Mouse (Mus musculus) forebrain, embryonic 11.5 days (tissue): ENCODE measurements around the gene Scd3. TPM values are rescaled to one million over a fixed set of nuclear protein-coding genes. Genes with fewer than 3 reads are reported as not detected.
"Not testable (repeated sequence)": the region's sequence is repeated elsewhere in the genome, so short reads cannot be mapped to it uniquely, and the experiment has no call there.

ENCODE experiments used
- ATAC-seq: fragments of 200-750 bp; cut with Nextera tagmentation; replicated peaks from 2 replicates; pipeline ENCODE4 v1.8.0; 2017; ENCODE audit warnings: moderate TSS enrichment; ENCODE audit not compliant: low FRiP score
- DNase-seq: peaks from one replicate; pipeline ENCODE4 v3.0.0-alpha.2; 2017; ENCODE audit warnings: low spot score
- H3K27ac ChIP-seq: fragments of 300-500 bp; sonication (generic); 2 replicates; pipeline ENCODE4 v1.5.1; 2014; ENCODE audit warnings: low read depth, low read length
- H3K27me3 ChIP-seq: fragments of 300-500 bp; sonication (generic); 2 replicates; pipeline ENCODE4 v1.6.1; 2014; ENCODE audit warnings: mild to moderate bottlenecking, low read length, mixed read lengths; ENCODE audit not compliant: control insufficient read depth, insufficient read depth
- H3K36me3 ChIP-seq: fragments of 300-500 bp; sonication (generic); 2 replicates; pipeline ENCODE4 v1.6.1; 2014; ENCODE audit warnings: mild to moderate bottlenecking, low read length, moderate library complexity, mixed read lengths; ENCODE audit not compliant: control insufficient read depth, insufficient read depth
- H3K4me1 ChIP-seq: fragments of 300-500 bp; sonication (generic); replicated peaks from 2 replicates; pipeline ENCODE4 v1.6.1; 2014; ENCODE audit warnings: low read length, mixed read lengths; ENCODE audit not compliant: control insufficient read depth, insufficient read depth
- H3K4me2 ChIP-seq: fragments of 300-500 bp; sonication (generic); 2 replicates; pipeline ENCODE4 v1.6.1; 2014; ENCODE audit warnings: low read depth, mild to moderate bottlenecking, low read length, moderate library complexity, mixed read lengths; ENCODE audit not compliant: severe bottlenecking
- H3K4me3 ChIP-seq: fragments of 300-500 bp; sonication (generic); 2 replicates; pipeline ENCODE4 v1.5.1; 2014; ENCODE audit warnings: low read depth, low read length
- H3K9ac ChIP-seq: fragments of 300-500 bp; sonication (generic); 2 replicates; pipeline ENCODE4 v1.6.1; 2014; ENCODE audit warnings: low read length
- H3K9me3 ChIP-seq: fragments of 300-500 bp; sonication (generic); 2 replicates; pipeline ENCODE4 v1.6.1; 2016; ENCODE audit warnings: low read length, mixed read lengths; ENCODE audit not compliant: control insufficient read depth
- WGBS: fragments of 180-500 bp; shearing (Covaris S2); extraction: QIAGEN DNeasy Blood & Tissue Kit; methylation state at CpG from one replicate; pipeline ENCODE4 v1.1.7; 2014; 5-methylcytosine and 5-hydroxymethylcytosine counted together
- polyA plus RNA-seq: library from polyadenylated mRNA; unstranded; fragments of >200 nt; fragmentation: Nextera tagmentation; extraction: Ambion mirVana; gene quantifications from 2 replicates; pipeline ENCODE4 v1.2.1, GENCODE M21; 2014

Scd3 gene
- polyA plus RNA-seq, 1 experiment from 2014 or later, result 0.49 TPM

- Histone ChIP-seq H3K4me2 (peak overlapping the region; percentile 77; the same call in 1 of the 2 replicates), H3K4me3 (no peak overlapping the region), H3K27me3 (no peaks in the 10 kb centered on the region), H3K4me1 (peaks cover 16% of the 10 kb centered on the region; the same call in 1 of the 2 replicates), H3K9ac (no peak overlapping the region), H3K27ac (no peak overlapping the region), H3K9me3 (no peaks in the 10 kb centered on the region), H3K36me3 (no peaks in the 10 kb centered on the region)
- WGBS, result 36% methylated on average over 11 of the region's 11 CpGs
- ATAC-seq (no peak), DNase-seq (peak; percentile 45)
Measured at GRCm38 (mm10) chr19:44246341-44246911, 43.4 kb downstream of the Scd3 start.

GRCm38 (mm10) chr19:44247281-44248080 lies 44.4 kb downstream of the Scd3 start:
- Histone ChIP-seq H3K9me3 (no peaks in the 10 kb centered on the region), H3K36me3 (no peaks in the 10 kb centered on the region), H3K4me2 (peak overlapping the region; percentile 77), H3K9ac (peak overlapping the region; percentile 64), H3K4me1 (peaks cover 16% of the 10 kb centered on the region; the same call in 1 of the 2 replicates), H3K4me3 (peak overlapping the region; percentile 39), H3K27ac (peak overlapping the region; percentile 85), H3K27me3 (no peaks in the 10 kb centered on the region)
- DNase-seq, result peak; percentile 52
- 2% methylated on average over 25 of the region's 25 CpGs for WGBS
- ATAC-seq, result no peak

- Histone ChIP-seq H3K4me2 (peak overlapping the region; percentile 77), H3K27ac (peak overlapping the region; percentile 85), H3K9me3 (no peaks in the 10 kb centered on the region), H3K9ac (peak overlapping the region; percentile 64), H3K4me1 (peaks cover 16% of the 10 kb centered on the region; the same call in 1 of the 2 replicates), H3K36me3 (no peaks in the 10 kb centered on the region), H3K4me3 (peak overlapping the region; percentile 39), H3K27me3 (no peaks in the 10 kb centered on the region)
- ATAC-seq, result peak; percentile 99
- 3% methylated on average over 36 of the region's 36 CpGs for WGBS
- DNase-seq, result peak; percentile 99
Measured at GRCm38 (mm10) chr19:44248081-44248853, 45.2 kb downstream of the Scd3 start.

GRCm38 (mm10) chr19:44248854-44249351 lies 45.8 kb downstream of the Scd3 start:
- H3K4me3 ChIP-seq, result no peak overlapping the region

GRCm38 (mm10) chr19:44251138-44251537 lies 48.1 kb downstream of the Scd3 start:
- not testable (repeated sequence) for H3K4me3 ChIP-seq, H3K27ac ChIP-seq, H3K4me2 ChIP-seq, ATAC-seq, H3K9ac ChIP-seq, H3K9me3 ChIP-seq, H3K27me3 ChIP-seq, H3K36me3 ChIP-seq, DNase-seq
- peaks cover 16% of the 10 kb centered on the region; the same call in 1 of the 2 replicates for H3K4me1 ChIP-seq
- WGBS, result 88% methylated on average over 6 of the region's 6 CpGs

More at GRCm38 (mm10) chr19:44248854-44249351, 45.8 kb downstream of the Scd3 start:
- no peak for DNase-seq
- H3K9ac ChIP-seq, result no peak overlapping the region; the same call in none of the 2 replicates
- ATAC-seq, result peak; percentile 7; the same call in 1 of the 2 replicates
- H3K27me3 ChIP-seq, result no peaks in the 10 kb centered on the region
- no peaks in the 10 kb centered on the region for H3K9me3 ChIP-seq
- 71% methylated on average over 11 of the region's 11 CpGs for WGBS
- H3K4me1 ChIP-seq, result peaks cover 16% of the 10 kb centered on the region; the same call in 1 of the 2 replicates
- peak overlapping the region; percentile 77 for H3K4me2 ChIP-seq
- peak overlapping the region; percentile 85 for H3K27ac ChIP-seq
- H3K36me3 ChIP-seq, result no peaks in the 10 kb centered on the region

DNA sequence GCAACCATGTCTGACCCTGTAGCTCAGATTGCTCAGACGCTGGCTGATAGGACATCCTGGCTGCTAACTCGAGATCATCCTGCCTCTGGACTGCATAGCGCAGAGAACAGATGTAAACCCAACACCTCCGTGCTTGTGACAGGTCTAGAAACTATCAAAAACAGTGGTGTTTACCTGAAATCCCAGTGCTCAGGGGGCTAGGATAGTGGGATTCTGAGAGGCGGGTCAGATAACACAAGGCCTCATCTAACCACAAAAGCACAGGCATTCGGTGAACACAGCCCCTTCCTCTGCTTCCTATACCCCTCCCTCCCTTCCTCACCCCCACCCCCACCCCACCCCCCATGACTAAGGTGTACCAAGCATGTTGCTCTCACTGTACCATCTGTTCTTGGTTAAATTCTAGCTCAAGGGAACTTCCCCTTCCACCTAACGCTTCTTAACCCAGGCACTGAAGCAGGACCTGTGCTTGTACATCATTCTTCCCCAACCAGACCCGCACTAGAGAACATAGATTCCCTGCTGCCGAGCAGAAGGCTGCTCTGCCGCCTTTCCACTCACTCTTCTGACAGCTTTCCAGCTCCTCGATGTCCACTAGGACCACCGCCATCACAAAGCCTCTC lies 49.0 kb downstream of the Scd3 start:
- DNase-seq (no peak), ATAC-seq (no peak)
- Histone ChIP-seq H3K4me2 (no peak overlapping the region), H3K27me3 (no peaks in the 10 kb centered on the region), H3K36me3 (no peaks in the 10 kb centered on the region), H3K9ac (no peak overlapping the region), H3K4me3 (no peak overlapping the region), H3K27ac (no peak overlapping the region), H3K9me3 (no peaks in the 10 kb centered on the region), H3K4me1 (peaks cover 8% of the 10 kb centered on the region; the same call in 1 of the 2 replicates)
- 67% methylated on average over 12 of the region's 12 CpGs for WGBS

GRCm38 (mm10) chr19:44254106-44254505 lies 51.0 kb downstream of the Scd3 start:
- H3K4me2 ChIP-seq, H3K9me3 ChIP-seq, H3K36me3 ChIP-seq, H3K4me3 ChIP-seq, DNase-seq, H3K27ac ChIP-seq, H3K27me3 ChIP-seq, H3K9ac ChIP-seq, ATAC-seq, H3K4me1 ChIP-seq: not testable (repeated sequence)
- WGBS, result 92% methylated on average over 2 of the region's 4 CpGs
